ENCODE assay signal across 26 mouse cellular contexts in the genomic region with DNA sequence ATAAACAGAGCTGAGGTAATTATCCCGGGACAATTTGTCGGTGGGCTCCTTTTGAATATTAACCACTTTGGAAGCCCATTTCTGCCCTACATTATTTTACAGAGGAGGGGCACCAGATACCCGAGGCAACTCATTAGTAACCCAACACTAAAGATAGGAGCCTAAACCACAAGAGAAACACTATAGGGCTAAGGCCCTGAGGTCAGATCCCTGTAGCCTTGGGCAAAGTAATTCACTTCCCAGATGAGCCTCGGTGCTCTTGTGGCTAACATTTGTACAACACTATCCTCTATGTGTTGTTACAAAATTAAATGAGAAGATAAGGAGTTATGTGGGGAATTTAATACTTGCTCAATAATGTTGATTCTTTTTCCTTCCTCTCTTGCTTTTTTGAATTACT. TPM values are rescaled to one million over a fixed set of nuclear protein-coding genes. Genes with fewer than 3 reads are reported as not detected.
DNase-seq lines count a peak whose midpoint lies in the region; ATAC-seq and TF ChIP-seq lines count a peak whose summit lies in the region.
"Had no signal": no experiment of that assay in that cellular context is flagged by ENCODE, and none has a peak within 500 bp of the region (broad histone marks: within the 10 kb centered on the region; RNA-seq: fewer than 3 reads in every experiment).

No protein-coding gene starts in this region.

- H3K9me3 ChIP-seq in forebrain, embryonic 13.5 days (replicated peaks): no peaks in the 10 kb centered on the region
- no peaks in the 10 kb centered on the region for H3K9me3 ChIP-seq in forebrain, embryonic 15.5 days
- H3K9me3 ChIP-seq in hindbrain, embryonic 12.5 days (replicated peaks): no peaks in the 10 kb centered on the region
- H3K9me3 ChIP-seq in hindbrain, postnatal 0 days (ENCODE audit: low read length): no peaks in the 10 kb centered on the region
- H3K9me3 ChIP-seq: hindbrain, embryonic 10.5 days; intestine, embryonic 15.5 days had no signal

- peak; percentile 13; the same call in 1 of the 2 replicates for ATAC-seq in forebrain, embryonic 13.5 days
- ATAC-seq in forebrain, embryonic 15.5 days (replicated peaks): no peak
- ATAC-seq in hindbrain, embryonic 12.5 days (ENCODE audit: low FRiP score): peak; percentile 67; the same call in 1 of the 2 replicates
- ATAC-seq in hindbrain, postnatal 0 days: no peak
- ATAC-seq: CD4-positive, CD25-positive, alpha-beta regulatory T cell, adult 4 months; intestine, embryonic 15.5 days had no signal

- no peak for TF ChIP-seq CTCF in hindbrain, postnatal 0 days (IDR thresholded peaks at IDR 0.05; ENCODE audit: low read depth)
- TF ChIP-seq CTCF in brain, embryonic 14.5 days (IDR thresholded peaks at IDR 0.05; ENCODE audit: borderline replicate concordance, extremely low read depth, insufficient read depth, insufficient read length): no peak

- 44% methylated on average over 4 of the region's 4 CpGs for WGBS in forebrain, embryonic 13.5 days
- WGBS in forebrain, embryonic 15.5 days: 36% methylated on average over 4 of the region's 4 CpGs
- WGBS in hindbrain, embryonic 12.5 days: 51% methylated on average over 4 of the region's 4 CpGs
- WGBS in hindbrain, postnatal 0 days: 49% methylated on average over 4 of the region's 4 CpGs

- no peak overlapping the region for H3K4me2 ChIP-seq in forebrain, embryonic 13.5 days
- H3K4me2 ChIP-seq in forebrain, embryonic 15.5 days (replicated peaks): no peak overlapping the region
- H3K4me2 ChIP-seq in hindbrain, embryonic 12.5 days (replicated peaks): no peak overlapping the region
- no peak overlapping the region for H3K4me2 ChIP-seq in hindbrain, postnatal 0 days (ENCODE audit: low read depth, low read length)
- H3K4me2 ChIP-seq: heart, embryonic 11.5 days; intestine, embryonic 15.5 days had no signal

- 0 out of 2 replicates have a peak, but pooled peaks cover 5% of the 10 kb centered on the region for H3K4me1 ChIP-seq in forebrain, embryonic 13.5 days
- no peaks in the 10 kb centered on the region for H3K4me1 ChIP-seq in forebrain, embryonic 15.5 days
- no peaks in the 10 kb centered on the region for H3K4me1 ChIP-seq in hindbrain, embryonic 12.5 days
- no peaks in the 10 kb centered on the region for H3K4me1 ChIP-seq in hindbrain, postnatal 0 days (ENCODE audit: insufficient read depth, low read length)
- H3K4me1 ChIP-seq: intestine, embryonic 15.5 days had no signal

- no peaks in the 10 kb centered on the region for H3K27me3 ChIP-seq in forebrain, embryonic 13.5 days
- H3K27me3 ChIP-seq in forebrain, embryonic 15.5 days: no peaks in the 10 kb centered on the region
- no peaks in the 10 kb centered on the region for H3K27me3 ChIP-seq in hindbrain, embryonic 12.5 days
- H3K27me3 ChIP-seq in hindbrain, postnatal 0 days (ENCODE audit: insufficient read depth, low read length): no peaks in the 10 kb centered on the region
- H3K27me3 ChIP-seq: intestine, embryonic 15.5 days had no signal

- H3K4me3 ChIP-seq in forebrain, embryonic 13.5 days: no peak overlapping the region
- no peak overlapping the region for H3K4me3 ChIP-seq in forebrain, embryonic 15.5 days
- no peak overlapping the region for H3K4me3 ChIP-seq in hindbrain, embryonic 12.5 days
- no peak overlapping the region for H3K4me3 ChIP-seq in hindbrain, postnatal 0 days (ENCODE audit: low read length)
- H3K4me3 ChIP-seq: heart, adult 2 months; hindbrain, embryonic 10.5 days; intestine, embryonic 15.5 days had no signal

- no peaks in the 10 kb centered on the region for H3K36me3 ChIP-seq in forebrain, embryonic 13.5 days (ENCODE audit: poor library complexity, severe bottlenecking)
- no peaks in the 10 kb centered on the region for H3K36me3 ChIP-seq in forebrain, embryonic 15.5 days
- H3K36me3 ChIP-seq in hindbrain, embryonic 12.5 days: no peaks in the 10 kb centered on the region
- H3K36me3 ChIP-seq in hindbrain, postnatal 0 days (ENCODE audit: insufficient read depth, low read length): no peaks in the 10 kb centered on the region
- H3K36me3 ChIP-seq: G1E; hindbrain, embryonic 10.5 days; intestine, embryonic 15.5 days had no signal

- no peak overlapping the region for H3K27ac ChIP-seq in forebrain, embryonic 13.5 days
- H3K27ac ChIP-seq in forebrain, embryonic 15.5 days (replicated peaks): no peak overlapping the region
- no peak overlapping the region for H3K27ac ChIP-seq in hindbrain, embryonic 12.5 days
- no peak overlapping the region for H3K27ac ChIP-seq in hindbrain, postnatal 0 days
- H3K27ac ChIP-seq: heart, adult 2 months; intestine, embryonic 15.5 days had no signal

- TF ChIP-seq POLR2A in brain, embryonic 14.5 days (IDR thresholded peaks at IDR 0.05; ENCODE audit: borderline replicate concordance, extremely low read depth, insufficient read depth, insufficient read length, poor library complexity, severe bottlenecking): no peak

- H3K9ac ChIP-seq in forebrain, embryonic 13.5 days: no peak overlapping the region
- H3K9ac ChIP-seq in forebrain, embryonic 15.5 days (replicated peaks): no peak overlapping the region
- H3K9ac ChIP-seq in hindbrain, embryonic 12.5 days: no peak overlapping the region
- H3K9ac ChIP-seq in hindbrain, postnatal 0 days (replicated peaks; ENCODE audit: low read length): no peak overlapping the region
- H3K9ac ChIP-seq: intestine, embryonic 15.5 days had no signal

- peak; percentile 23 for DNase-seq in embryo, embryonic 10 days (ENCODE audit: low spot score)
- DNase-seq in embryo, embryonic 11 days: no peak
- no peak for DNase-seq in hindbrain, postnatal 0 days (ENCODE audit: low spot score)
- DNase-seq in brain, embryonic 14.5 days (ENCODE audit: low read depth): peak; percentile 43
- DNase-seq: adrenal gland, postnatal 10 days; B cell, adult 2 months; cerebellum, adult 11-12 months; cerebellum, adult 9-10 months; cerebellum, postnatal 25 days; gastrocnemius, postnatal 10 days; heart, adult 2 months; kidney, adult 18-20 months had no signal

RNA-seq across cellular contexts. Expression of a gene that starts 13.6 kb away (rescaled TPM):
- polyA plus RNA-seq in forebrain, embryonic 13.5 days (2015; fragmentation: Nextera tagmentation; extraction: Ambion mirVana): not detected in 2 replicates
- not detected in 2 replicates for polyA plus RNA-seq in forebrain, embryonic 15.5 days (2015; fragmentation: Nextera tagmentation; extraction: Ambion mirVana)
- polyA plus RNA-seq in hindbrain, embryonic 12.5 days (2016; fragmentation: Nextera tagmentation; extraction: Ambion mirVana): not detected in 2 replicates
- total RNA-seq in hindbrain, postnatal 0 days (2014; rRNA removed): not detected in 2 replicates
- not detected in 2 replicates for polyA plus RNA-seq in hindbrain, postnatal 0 days (2015; fragmentation: Nextera tagmentation; extraction: Ambion mirVana)
- not detected in 2 replicates for polyA plus RNA-seq in brain, embryonic 14.5 days (2012; rRNA removed)
- total RNA-seq: adrenal gland, postnatal 10 days; adrenal gland, postnatal 4 days; G1E; gastrocnemius, postnatal 10 days; gastrocnemius, postnatal 4 days; heart, adult 2 months; heart, postnatal 25 days had no signal
- polyA plus RNA-seq: CD4-positive, CD25-positive, alpha-beta regulatory T cell, adult 4 months; cortical plate, adult 2 months; embryonic facial prominence, embryonic 14.5 days; G1E; heart, adult 2 months; heart, embryonic 11.5 days; heart, embryonic 16.5 days; hindbrain, embryonic 10.5 days; intestine, embryonic 15.5 days had no signal

RNA-seq across cellular contexts. Expression of a gene that starts 32.7 kb away (rescaled TPM):
- polyA plus RNA-seq in forebrain, embryonic 13.5 days (2015; fragmentation: Nextera tagmentation; extraction: Ambion mirVana): not detected in 2 replicates
- not detected in 2 replicates for polyA plus RNA-seq in forebrain, embryonic 15.5 days (2015; fragmentation: Nextera tagmentation; extraction: Ambion mirVana)
- not detected in 2 replicates for polyA plus RNA-seq in hindbrain, embryonic 12.5 days (2016; fragmentation: Nextera tagmentation; extraction: Ambion mirVana)
- not detected in 2 replicates for total RNA-seq in hindbrain, postnatal 0 days (2014; rRNA removed)
- 0.04 TPM in 1 of 2 replicates, not detected in the other for polyA plus RNA-seq in hindbrain, postnatal 0 days (2015; fragmentation: Nextera tagmentation; extraction: Ambion mirVana)
- polyA plus RNA-seq in brain, embryonic 14.5 days (2012; rRNA removed): 0.04 and 0.06 TPM in 2 replicates
- total RNA-seq: G1E; gastrocnemius, postnatal 10 days; heart, adult 2 months; heart, postnatal 25 days had no signal
- polyA plus RNA-seq: CD4-positive, CD25-positive, alpha-beta regulatory T cell, adult 4 months; embryonic facial prominence, embryonic 14.5 days; G1E; heart, adult 2 months; heart, embryonic 16.5 days; hindbrain, embryonic 10.5 days had no signal

Comparison
In these comparisons a context has a peak if more than half of its experiments do, and no peak if none do; other contexts are left out.
1. DNase-seq: peak in embryo, embryonic 10 days (single experiment) and brain, embryonic 14.5 days (single experiment); none in embryo, embryonic 11 days (single experiment) and hindbrain, postnatal 0 days (single experiment).
2. ATAC-seq: peak in forebrain, embryonic 13.5 days (single experiment) and hindbrain, embryonic 12.5 days (single experiment); none in forebrain, embryonic 15.5 days (single experiment) and hindbrain, postnatal 0 days (single experiment).